Mouse (Mus musculus): Measurements from ENCODE around the gene Gm45808. TPM values are rescaled to one million over a fixed set of nuclear protein-coding genes. Genes with fewer than 3 reads are reported as not detected.
A peak's percentile ranks its signal among the peaks of the same experiment; 100 is the strongest.
"Not testable (repeated sequence)": the region's sequence is repeated elsewhere in the genome, so short reads cannot be mapped to it uniquely, and the experiment has no call there.

The Gm45808 gene
- polyA plus RNA-seq, 1 experiment from 2014 or later, result not detected

DNA sequence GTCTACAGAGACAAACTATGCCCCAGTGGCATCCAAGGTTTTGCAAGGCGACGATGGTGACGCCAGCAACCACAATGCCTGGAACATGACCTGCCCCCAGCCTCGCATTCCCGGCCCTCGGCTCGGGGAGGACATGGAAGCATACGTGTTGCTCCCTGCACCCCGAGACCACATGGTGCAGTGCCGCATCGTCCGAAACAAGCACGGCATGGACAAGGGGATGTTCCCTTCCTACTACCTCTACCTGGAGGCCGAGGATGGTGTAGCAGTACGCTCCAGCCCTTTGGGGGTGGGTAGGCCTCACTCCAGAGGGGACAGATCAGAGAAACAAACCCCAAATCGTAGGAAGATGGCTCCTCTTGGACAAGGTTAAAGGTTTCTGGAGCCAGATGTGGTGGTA is 32.0 kb upstream of the Gm45808 start:
- 0 out of 2 replicates have a peak, but pooled peaks cover under 1% of the 10 kb centered on the region for H3K36me3 ChIP-seq (ENCODE audit: control insufficient read depth, insufficient read depth, low read length)
- H3K27ac ChIP-seq (replicated peaks; ENCODE audit: low read depth, low read length), result no peak overlapping the region
- no peaks in the 10 kb centered on the region for H3K4me1 ChIP-seq (ENCODE audit: control insufficient read depth, insufficient read depth, low read length)
- WGBS, result 92% methylated on average over 16 of the region's 16 CpGs
- no peak overlapping the region for H3K4me2 ChIP-seq (ENCODE audit: low read depth, severe bottlenecking)
- no peaks in the 10 kb centered on the region for H3K27me3 ChIP-seq (ENCODE audit: control insufficient read depth, insufficient read depth, low read length)
- no peaks in the 10 kb centered on the region for H3K9me3 ChIP-seq (ENCODE audit: control insufficient read depth, low read length)
- DNase-seq (ENCODE audit: low spot score) (no peak), ATAC-seq (ENCODE audit: insufficient number of reproducible peaks, low FRiP score, low TSS enrichment, low read depth) (no peak)
- no peak overlapping the region for H3K4me3 ChIP-seq (ENCODE audit: low read depth, low read length)
- no peak overlapping the region for H3K9ac ChIP-seq (ENCODE audit: low read length)

GRCm38 (mm10) chr7:45516846-45517245 is 30.2 kb upstream of the Gm45808 start:
- H3K4me2 ChIP-seq (ENCODE audit: low read depth, severe bottlenecking); DNase-seq (ENCODE audit: low spot score); H3K4me1 ChIP-seq (ENCODE audit: control insufficient read depth, insufficient read depth, low read length); H3K36me3 ChIP-seq (ENCODE audit: control insufficient read depth, insufficient read depth, low read length); H3K27ac ChIP-seq (replicated peaks; ENCODE audit: low read depth, low read length); H3K9me3 ChIP-seq (ENCODE audit: control insufficient read depth, low read length); H3K4me3 ChIP-seq (ENCODE audit: low read depth, low read length); ATAC-seq (ENCODE audit: insufficient number of reproducible peaks, low FRiP score, low TSS enrichment, low read depth); H3K9ac ChIP-seq (ENCODE audit: low read length); H3K27me3 ChIP-seq (ENCODE audit: control insufficient read depth, insufficient read depth, low read length): not testable (repeated sequence)
- WGBS, result 76% methylated on average over 5 of the region's 5 CpGs

DNA sequence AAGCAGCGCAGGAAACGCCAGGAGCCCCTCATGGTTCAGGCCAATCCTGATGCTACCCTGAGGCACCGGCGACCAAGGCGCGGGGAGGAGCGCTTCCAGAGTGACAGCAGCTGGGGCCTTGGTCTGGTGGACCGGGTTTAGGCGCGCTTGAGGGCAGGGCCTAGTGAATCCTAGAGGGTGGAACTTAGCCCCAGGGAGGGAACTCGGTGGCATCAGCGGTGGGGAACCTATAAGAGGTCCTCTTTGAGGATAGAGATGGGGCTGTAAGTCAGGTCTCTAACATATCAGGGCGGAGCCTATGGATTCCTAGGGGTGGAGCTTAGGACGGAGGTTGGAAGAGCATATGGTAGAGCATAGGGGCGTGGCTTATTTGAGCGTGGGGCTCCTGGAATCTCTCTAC is 28.8 kb upstream of the Gm45808 start:
- ATAC-seq (ENCODE audit: insufficient number of reproducible peaks, low FRiP score, low TSS enrichment, low read depth), result no peak

GRCm38 (mm10) chr7:45514411-45514810 is 27.8 kb upstream of the Gm45808 start:
- Histone ChIP-seq H3K4me3 (ENCODE audit: low read depth, low read length) (no peak overlapping the region), H3K4me2 (ENCODE audit: low read depth, severe bottlenecking) (no peak overlapping the region), H3K27ac (replicated peaks; ENCODE audit: low read depth, low read length) (no peak overlapping the region), H3K4me1 (ENCODE audit: control insufficient read depth, insufficient read depth, low read length) (peaks cover 2% of the 10 kb centered on the region; the same call in 1 of the 2 replicates), H3K27me3 (ENCODE audit: control insufficient read depth, insufficient read depth, low read length) (no peaks in the 10 kb centered on the region), H3K9ac (ENCODE audit: low read length) (no peak overlapping the region), H3K36me3 (ENCODE audit: control insufficient read depth, insufficient read depth, low read length) (no peaks in the 10 kb centered on the region), H3K9me3 (ENCODE audit: control insufficient read depth, low read length) (no peaks in the 10 kb centered on the region)
- WGBS, result 84% methylated on average over 7 of the region's 7 CpGs
- ATAC-seq (ENCODE audit: insufficient number of reproducible peaks, low FRiP score, low TSS enrichment, low read depth) (no peak), DNase-seq (ENCODE audit: low spot score) (no peak)

More for the DNA sequence above, 28.8 kb upstream of the Gm45808 start:
- peak; percentile 38 for DNase-seq (ENCODE audit: low spot score)
- Histone ChIP-seq H3K4me3 (ENCODE audit: low read depth, low read length) (no peak overlapping the region), H3K4me1 (ENCODE audit: control insufficient read depth, insufficient read depth, low read length) (no peaks in the 10 kb centered on the region), H3K9me3 (ENCODE audit: control insufficient read depth, low read length) (no peaks in the 10 kb centered on the region), H3K4me2 (ENCODE audit: low read depth, severe bottlenecking) (no peak overlapping the region), H3K27me3 (ENCODE audit: control insufficient read depth, insufficient read depth, low read length) (no peaks in the 10 kb centered on the region), H3K36me3 (ENCODE audit: control insufficient read depth, insufficient read depth, low read length) (no peaks in the 10 kb centered on the region), H3K9ac (ENCODE audit: low read length) (no peak overlapping the region), H3K27ac (replicated peaks; ENCODE audit: low read depth, low read length) (no peak overlapping the region)
- 24% methylated on average over 16 of the region's 16 CpGs for WGBS

GRCm38 (mm10) chr7:45509912-45510787 is 23.5 kb upstream of the Gm45808 start, which contains the start of gene Nucb1:
Gene Nucb1 (minus strand): TSS chr7:45510406.
- WGBS, result 1% methylated on average over 44 of the region's 44 CpGs
- peak within 1 kb of the TSS; percentile 85 for H3K27ac ChIP-seq (replicated peaks; ENCODE audit: low read depth, low read length)
- H3K4me2 ChIP-seq (ENCODE audit: low read depth, severe bottlenecking), result peak within 1 kb of the TSS; percentile 97
- peaks cover 6% of the 10 kb centered on the region; the same call in 1 of the 2 replicates for H3K36me3 ChIP-seq (ENCODE audit: control insufficient read depth, insufficient read depth, low read length)
- H3K4me1 ChIP-seq (ENCODE audit: control insufficient read depth, insufficient read depth, low read length), result peaks cover 7% of the 10 kb centered on the region; the same call in 1 of the 2 replicates
- ATAC-seq (ENCODE audit: insufficient number of reproducible peaks, low FRiP score, low TSS enrichment, low read depth) (peak; percentile 88), DNase-seq (ENCODE audit: low spot score) (peak; percentile 93)
- H3K9ac ChIP-seq (ENCODE audit: low read length), result peak within 1 kb of the TSS; percentile 81
- no peaks in the 10 kb centered on the region for H3K9me3 ChIP-seq (ENCODE audit: control insufficient read depth, low read length)
- H3K4me3 ChIP-seq (ENCODE audit: low read depth, low read length), result peak within 1 kb of the TSS; percentile 71
- H3K27me3 ChIP-seq (ENCODE audit: control insufficient read depth, insufficient read depth, low read length), result no peaks in the 10 kb centered on the region

- peaks cover 7% of the 10 kb centered on the region; the same call in 1 of the 2 replicates for H3K4me1 ChIP-seq (ENCODE audit: control insufficient read depth, insufficient read depth, low read length)
- ATAC-seq (ENCODE audit: insufficient number of reproducible peaks, low FRiP score, low TSS enrichment, low read depth) (no peak), DNase-seq (ENCODE audit: low spot score) (no peak)
- peaks cover 9% of the 10 kb centered on the region for H3K36me3 ChIP-seq (ENCODE audit: control insufficient read depth, insufficient read depth, low read length)
- H3K27ac ChIP-seq (replicated peaks; ENCODE audit: low read depth, low read length), result no peak overlapping the region
- peak overlapping the region; percentile 81 for H3K9ac ChIP-seq (ENCODE audit: low read length)
- 38% methylated on average over 19 of the region's 19 CpGs for WGBS
- H3K9me3 ChIP-seq (ENCODE audit: control insufficient read depth, low read length), result no peaks in the 10 kb centered on the region
- H3K4me2 ChIP-seq (ENCODE audit: low read depth, severe bottlenecking), result peak overlapping the region; percentile 97
- peak overlapping the region; percentile 71 for H3K4me3 ChIP-seq (ENCODE audit: low read depth, low read length)
- no peaks in the 10 kb centered on the region for H3K27me3 ChIP-seq (ENCODE audit: control insufficient read depth, insufficient read depth, low read length)
These were observed 22.7 kb upstream of the Gm45808 start for GRCm38 (mm10) chr7:45509181-45509882.

- peaks cover 9% of the 10 kb centered on the region for H3K36me3 ChIP-seq (ENCODE audit: control insufficient read depth, insufficient read depth, low read length)
These were observed 21.9 kb upstream of the Gm45808 start for GRCm38 (mm10) chr7:45508561-45508960.

GRCm38 (mm10) chr7:45507583-45507982 is 21.0 kb upstream of the Gm45808 start:
- H3K4me3 ChIP-seq (ENCODE audit: low read depth, low read length), result no peak overlapping the region
- H3K27me3 ChIP-seq (ENCODE audit: control insufficient read depth, insufficient read depth, low read length), result no peaks in the 10 kb centered on the region
- peaks cover 9% of the 10 kb centered on the region for H3K36me3 ChIP-seq (ENCODE audit: control insufficient read depth, insufficient read depth, low read length)
- DNase-seq (ENCODE audit: low spot score) (no peak), ATAC-seq (ENCODE audit: insufficient number of reproducible peaks, low FRiP score, low TSS enrichment, low read depth) (no peak)
- no peak overlapping the region for H3K4me2 ChIP-seq (ENCODE audit: low read depth, severe bottlenecking)
- no peak overlapping the region for H3K9ac ChIP-seq (ENCODE audit: low read length)
- H3K4me1 ChIP-seq (ENCODE audit: control insufficient read depth, insufficient read depth, low read length), result peaks cover 7% of the 10 kb centered on the region; the same call in 1 of the 2 replicates
- H3K9me3 ChIP-seq (ENCODE audit: control insufficient read depth, low read length), result no peaks in the 10 kb centered on the region
- WGBS, result 90% methylated on average over 6 of the region's 6 CpGs
- H3K27ac ChIP-seq (replicated peaks; ENCODE audit: low read depth, low read length), result no peak overlapping the region

More at GRCm38 (mm10) chr7:45508561-45508960, 21.9 kb upstream of the Gm45808 start:
- no peaks in the 10 kb centered on the region for H3K27me3 ChIP-seq (ENCODE audit: control insufficient read depth, insufficient read depth, low read length)
- H3K4me3 ChIP-seq (ENCODE audit: low read depth, low read length), result 0 out of 2 replicates have a peak overlapping the region, but pooled peaks have one; percentile 71
- H3K4me1 ChIP-seq (ENCODE audit: control insufficient read depth, insufficient read depth, low read length), result peaks cover 7% of the 10 kb centered on the region; the same call in 1 of the 2 replicates
- no peak overlapping the region for H3K27ac ChIP-seq (replicated peaks; ENCODE audit: low read depth, low read length)
- H3K4me2 ChIP-seq (ENCODE audit: low read depth, severe bottlenecking), result peak overlapping the region; percentile 97; the same call in 1 of the 2 replicates
- DNase-seq (ENCODE audit: low spot score), result no peak
- no peak overlapping the region for H3K9ac ChIP-seq (ENCODE audit: low read length)
- WGBS, result 86% methylated on average over 6 of the region's 6 CpGs
- no peak for ATAC-seq (ENCODE audit: insufficient number of reproducible peaks, low FRiP score, low TSS enrichment, low read depth)
- H3K9me3 ChIP-seq (ENCODE audit: control insufficient read depth, low read length), result no peaks in the 10 kb centered on the region
